Mouse (Mus musculus): ENCODE measurements at regions not wholly inside any gene's neighbourhood (a gene's known extent, or its start where the extent isn't known, plus 50 kb on each side); places are given as distances from the start of the nearest gene placed in this dataset.
"Not testable (repeated sequence)": the region's sequence is repeated elsewhere in the genome, so short reads cannot be mapped to it uniquely, and the experiment has no call there.

DNA sequence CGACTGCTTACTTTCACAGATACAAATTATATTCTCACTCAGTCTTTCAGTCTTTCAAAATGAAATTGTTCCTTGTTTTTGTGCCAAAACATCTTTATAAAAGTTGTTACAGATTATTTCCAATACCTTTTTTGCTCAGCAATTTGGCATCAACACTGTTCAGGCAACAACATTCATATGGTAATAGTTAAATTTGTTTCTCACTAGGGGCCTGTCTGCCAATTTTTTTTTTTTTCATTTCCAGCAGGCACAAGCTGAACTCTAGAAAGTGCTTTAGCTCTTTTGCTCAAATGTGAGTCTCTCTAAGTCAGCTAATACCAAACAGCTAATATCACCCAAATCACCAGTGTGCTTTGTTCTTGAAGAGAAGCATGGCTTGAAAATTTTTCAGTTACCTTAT lies 199.4 kb downstream of the Antxr2 start:
- DNase-seq, result no peak

GRCm38 (mm10) chr5:97817485-97817884 lies 213.4 kb downstream of the Antxr2 start:
- DNase-seq, result no peak

- DNase-seq, result no peak
Measured at GRCm38 (mm10) chr5:97815357-97815756, 215.5 kb downstream of the Antxr2 start.

DNA sequence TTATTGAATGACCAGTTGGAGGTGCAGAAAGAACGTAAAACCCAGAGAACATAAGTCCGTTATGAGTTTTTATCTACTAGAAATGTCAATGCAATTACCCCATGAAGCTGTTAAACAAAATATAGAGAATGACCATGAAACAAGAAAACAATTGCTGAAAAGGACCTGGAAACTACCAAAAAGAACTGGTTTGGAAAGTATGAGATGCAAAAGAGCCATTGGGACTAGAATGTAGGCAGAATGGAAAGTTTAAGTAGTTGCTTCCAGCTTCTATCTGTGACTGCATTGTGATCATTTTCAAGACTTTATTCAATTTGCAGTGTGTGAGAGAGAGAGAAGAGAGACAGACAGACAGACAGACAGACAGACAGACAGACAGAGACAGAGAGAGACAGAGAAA lies 216.1 kb downstream of the Antxr2 start:
- DNase-seq, result no peak

DNA sequence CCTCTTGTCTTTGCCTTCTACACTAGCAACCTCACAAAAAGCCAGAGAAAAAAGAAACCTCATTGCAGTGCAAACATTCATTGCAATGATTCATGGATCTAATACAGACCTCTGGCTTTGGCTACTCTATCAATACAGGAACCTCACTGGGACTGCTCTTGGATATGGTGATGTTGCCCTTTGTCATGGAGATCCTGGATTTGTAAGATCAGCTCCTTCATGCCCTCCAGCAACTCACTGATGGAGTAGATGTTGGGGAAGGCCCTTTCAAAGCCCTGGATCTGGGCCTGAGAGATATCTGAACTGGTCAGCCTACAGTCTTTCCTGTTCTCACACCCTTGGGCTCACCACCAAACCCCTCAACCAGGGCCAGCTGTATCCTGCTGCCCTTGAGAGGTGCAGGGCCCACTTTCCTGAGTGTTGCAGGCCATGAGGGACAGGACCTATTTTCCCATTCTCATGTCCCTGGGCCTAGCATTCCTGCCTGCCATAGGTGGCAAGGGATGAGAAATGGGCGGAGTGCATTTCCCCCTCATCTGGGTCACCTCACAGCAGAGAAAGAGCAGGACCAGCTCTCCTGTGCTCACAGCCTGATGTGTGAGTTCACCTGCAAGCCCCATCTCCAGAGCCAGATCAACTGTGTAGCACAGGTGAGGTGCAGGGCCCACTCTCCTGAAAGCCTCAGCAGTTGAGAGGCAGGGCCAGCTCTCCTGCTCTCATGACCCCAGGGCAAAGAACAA lies 218.1 kb downstream of the Antxr2 start:
- no peak for DNase-seq

DNA sequence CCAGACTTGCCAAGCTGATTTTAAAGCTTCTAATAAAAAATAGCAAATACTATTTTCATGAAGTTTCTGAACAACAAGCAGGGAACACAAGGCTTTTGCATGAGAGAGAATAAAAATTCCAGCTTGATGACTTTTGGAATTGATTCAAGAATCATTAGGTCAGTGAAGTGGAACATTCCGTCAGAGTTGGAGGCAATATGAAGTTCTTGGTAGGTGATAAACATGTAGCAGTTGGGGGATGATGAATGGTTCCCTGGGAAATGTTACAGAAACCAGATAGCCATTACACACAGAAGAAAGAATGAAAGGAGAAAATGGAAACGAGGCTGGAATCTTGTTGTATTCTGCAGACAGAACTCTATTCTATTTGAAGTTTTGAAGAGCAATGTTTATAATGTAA lies 221.8 kb downstream of the Antxr2 start:
- no peak for DNase-seq

DNA sequence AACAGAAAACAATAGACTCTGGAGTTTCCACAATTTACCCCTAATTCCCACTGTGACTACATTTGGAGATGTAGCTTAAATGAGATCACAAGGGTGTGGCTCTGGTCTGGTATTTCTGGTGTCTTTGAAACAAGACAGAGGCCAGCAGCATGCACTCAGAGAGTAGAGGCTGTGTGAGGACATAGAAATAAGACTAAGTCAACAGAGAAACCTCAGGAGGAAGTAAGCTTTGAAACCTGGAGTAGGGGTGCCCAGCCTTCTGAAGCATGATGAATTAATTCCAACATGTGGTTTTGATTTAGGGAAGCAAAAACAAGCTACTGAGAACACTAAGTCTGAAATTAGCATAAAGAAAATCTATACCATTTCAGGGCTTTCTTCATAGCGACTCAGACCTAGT lies 223.7 kb downstream of the Antxr2 start:
- no peak for DNase-seq

DNA sequence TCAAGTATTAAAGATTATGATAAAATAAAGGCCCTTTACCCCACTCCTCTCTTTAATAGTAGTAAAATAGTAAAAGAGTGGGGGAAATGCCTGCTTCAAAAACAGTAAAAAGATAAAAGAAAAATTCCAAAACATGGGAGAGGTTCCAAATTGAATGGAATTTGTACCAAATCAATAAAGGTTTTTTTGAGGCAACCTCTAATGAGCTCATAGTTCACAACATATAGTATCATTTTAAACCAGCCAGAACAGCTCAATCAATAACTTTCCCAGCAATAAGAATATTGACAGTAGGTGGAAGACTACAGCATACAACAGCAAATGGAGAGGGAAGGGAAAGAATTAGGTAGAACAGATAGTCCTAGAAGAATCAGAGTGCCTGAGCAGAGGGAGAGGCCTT lies 224.1 kb downstream of the Antxr2 start:
- no peak for DNase-seq

GRCm38 (mm10) chr5:97800017-97800416 lies 230.8 kb downstream of the Antxr2 start:
- DNase-seq, result no peak

DNA sequence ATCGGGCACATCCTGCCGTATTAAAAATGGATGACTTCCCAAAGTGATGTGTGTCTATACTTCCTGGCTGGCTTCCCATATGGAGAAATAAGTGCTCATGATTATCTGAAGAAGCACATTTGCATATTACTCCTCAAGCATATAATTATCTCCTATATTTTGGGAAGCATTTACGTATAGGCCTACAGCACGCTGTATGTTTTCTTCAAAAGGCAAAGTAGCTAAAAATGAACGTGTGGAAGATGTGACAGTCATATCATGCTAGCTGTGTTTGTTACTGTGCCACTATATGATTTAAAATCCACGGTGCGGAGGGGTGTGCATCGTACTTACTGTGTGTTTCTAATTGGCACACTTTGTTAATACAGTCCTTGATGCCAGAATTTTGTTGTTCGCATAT lies 242.7 kb downstream of the Antxr2 start:
- no peak for DNase-seq

- DNase-seq, result no peak
Measured at GRCm38 (mm10) chr5:97787001-97787400, 243.8 kb downstream of the Antxr2 start.

GRCm38 (mm10) chr5:97775100-97775499 lies 255.7 kb downstream of the Antxr2 start:
- not testable (repeated sequence) for DNase-seq

GRCm38 (mm10) chr5:97773451-97773850 lies 257.4 kb downstream of the Antxr2 start:
- DNase-seq, result not testable (repeated sequence)

GRCm38 (mm10) chr5:97737339-97737738 lies 280.5 kb upstream of the Gk2 start:
- no peak for DNase-seq

GRCm38 (mm10) chr5:97730920-97731319 lies 274.1 kb upstream of the Gk2 start:
- no peak for DNase-seq

GRCm38 (mm10) chr5:97719364-97719763 lies 262.5 kb upstream of the Gk2 start:
- DNase-seq, result not testable (repeated sequence)

- DNase-seq, result no peak
Measured at GRCm38 (mm10) chr5:97705270-97705669, 248.4 kb upstream of the Gk2 start.

DNA sequence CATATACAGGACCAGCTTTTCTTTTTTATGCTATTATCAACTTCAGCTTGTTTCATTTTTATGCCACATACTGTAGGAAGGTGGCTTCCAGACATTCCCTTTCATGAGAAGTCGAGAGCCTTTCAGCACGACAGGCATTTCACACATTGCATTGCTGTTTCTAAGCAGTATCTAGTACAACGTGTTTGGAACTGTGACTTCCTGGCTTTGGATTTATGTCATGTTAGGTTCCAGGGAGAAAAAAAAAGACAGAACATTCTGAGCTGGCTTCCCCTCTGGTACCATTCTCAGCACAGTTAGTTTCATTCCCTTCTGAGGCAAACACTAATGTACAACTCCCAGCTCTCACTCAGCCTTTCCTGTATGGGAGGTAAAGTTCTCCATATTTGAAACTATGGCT lies 243.7 kb upstream of the Gk2 start:
- no peak for DNase-seq

- peak; percentile 8 for DNase-seq
Measured at GRCm38 (mm10) chr5:97697581-97698134, 240.8 kb upstream of the Gk2 start.

DNA sequence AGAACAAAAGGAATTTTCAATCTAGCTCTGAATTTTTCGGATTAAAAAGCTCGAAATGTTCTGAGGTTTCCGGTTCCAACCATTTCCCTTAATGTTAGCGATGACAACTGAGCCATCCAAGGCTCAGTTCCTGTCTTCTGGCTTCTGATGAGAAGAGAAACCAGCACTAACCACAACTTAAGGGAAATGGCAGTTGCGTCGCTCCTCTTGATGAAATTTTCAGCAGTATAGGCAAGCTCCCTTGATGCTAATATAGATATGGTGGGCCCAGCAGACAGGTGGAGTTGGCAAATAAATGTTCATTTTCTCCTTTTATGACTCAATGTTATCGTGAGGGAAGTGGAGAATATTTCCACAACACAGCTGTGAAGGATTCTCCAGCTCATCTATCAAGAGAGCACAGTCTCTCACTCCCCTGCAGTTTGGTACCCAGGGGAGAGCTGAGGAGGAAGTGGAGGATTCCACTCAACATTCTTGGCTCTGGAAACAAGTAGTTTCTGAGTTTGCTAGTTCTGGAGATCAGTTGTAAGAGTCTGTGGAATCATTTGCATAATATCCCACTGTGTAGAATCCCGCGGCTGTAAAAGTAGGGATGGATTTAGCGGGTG lies 236.6 kb upstream of the Gk2 start:
- DNase-seq, result no peak

GRCm38 (mm10) chr5:97685443-97685842 lies 228.6 kb upstream of the Gk2 start:
- DNase-seq, result no peak

- DNase-seq, result no peak
Measured at GRCm38 (mm10) chr5:97684592-97685258, 227.9 kb upstream of the Gk2 start.

GRCm38 (mm10) chr5:97669726-97670125 lies 212.9 kb upstream of the Gk2 start:
- DNase-seq, result no peak
